Mouse (Mus musculus): ENCODE data around the gene Xrcc5. TPM values are rescaled to one million over a fixed set of nuclear protein-coding genes. Genes with fewer than 3 reads are reported as not detected.

Gene Xrcc5
- total RNA-seq, 2 experiments from 2014 or later = 18.5 to 20.5 TPM

- intact Hi-C loops (cut with DNase I) = no loop called here
- no peak overlapping the region for H3K27ac ChIP-seq
- DNase-seq = no peak
- no peak overlapping the region for H3K4me3 ChIP-seq
- no peak for TF ChIP-seq CTCF (IDR thresholded peaks at IDR 0.05)
Observed at GRCm38 (mm10) chr1:72320759-72321158, 13.5 kb downstream of the Xrcc5 start.

DNA sequence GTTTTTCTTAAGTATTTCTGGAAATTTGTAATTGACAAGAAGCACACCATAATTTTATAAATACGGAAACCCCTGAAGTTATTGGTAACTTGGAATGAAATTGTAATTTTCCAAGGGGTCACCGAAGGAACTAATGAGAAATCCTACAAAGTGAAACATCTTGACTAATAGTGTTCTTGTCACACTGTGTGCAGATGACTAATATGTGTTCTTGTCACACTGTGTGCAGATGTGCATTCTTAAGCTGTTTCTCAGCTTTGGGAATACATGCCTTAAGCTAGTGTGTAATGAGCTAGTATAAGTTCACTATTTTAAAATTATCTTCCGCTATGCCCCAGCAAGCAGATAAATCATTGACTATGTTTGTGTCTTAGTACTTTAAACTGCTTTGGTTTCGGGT, 16.0 kb downstream of the Xrcc5 start:
- no peak for DNase-seq
- H3K4me3 ChIP-seq = no peak overlapping the region
- TF ChIP-seq CTCF (IDR thresholded peaks at IDR 0.05) = no peak
- intact Hi-C loops (cut with DNase I) = no loop called here
- H3K27ac ChIP-seq = no peak overlapping the region

DNA sequence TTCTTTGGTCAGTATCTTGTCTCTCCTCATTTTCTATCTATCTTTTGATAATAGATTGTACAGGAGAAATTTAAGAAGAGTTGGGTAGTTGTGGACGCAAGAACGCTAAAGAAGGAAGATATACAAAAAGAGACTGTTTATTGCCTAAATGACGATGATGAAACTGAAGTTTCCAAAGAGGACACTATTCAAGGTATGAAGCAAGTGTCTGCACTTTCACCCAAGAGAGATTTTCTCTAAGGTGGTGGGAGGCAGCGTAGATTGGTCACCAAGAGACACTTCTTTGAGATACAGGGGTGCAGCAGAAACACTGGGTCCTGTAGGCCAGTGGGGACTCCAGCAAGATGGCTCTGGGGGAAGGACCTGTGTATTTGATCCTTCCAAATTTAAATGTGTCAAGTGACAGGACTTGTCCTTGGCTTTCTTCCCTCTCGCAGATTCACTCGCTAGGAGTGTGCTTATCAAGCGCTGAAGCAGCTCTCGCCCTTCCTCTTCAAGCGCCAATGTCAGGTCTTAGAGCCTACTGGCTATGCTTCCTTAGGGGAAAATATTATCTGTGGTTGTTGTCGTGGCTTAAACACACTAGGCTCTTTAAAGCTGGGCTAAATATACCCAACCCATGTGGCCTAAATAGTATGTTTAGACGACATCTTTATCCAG, 19.1 kb downstream of the Xrcc5 start:
- no peak for TF ChIP-seq CTCF (IDR thresholded peaks at IDR 0.05)
- no peak overlapping the region for H3K4me3 ChIP-seq
- H3K27ac ChIP-seq = no peak overlapping the region
- DNase-seq = no peak
- intact Hi-C loops (cut with DNase I) = no loop called here

- intact Hi-C loops (cut with DNase I) = no loop called here
- H3K4me3 ChIP-seq = no peak overlapping the region
- H3K27ac ChIP-seq = no peak overlapping the region
Observed at GRCm38 (mm10) chr1:72334807-72335206, 27.6 kb downstream of the Xrcc5 start.

DNA sequence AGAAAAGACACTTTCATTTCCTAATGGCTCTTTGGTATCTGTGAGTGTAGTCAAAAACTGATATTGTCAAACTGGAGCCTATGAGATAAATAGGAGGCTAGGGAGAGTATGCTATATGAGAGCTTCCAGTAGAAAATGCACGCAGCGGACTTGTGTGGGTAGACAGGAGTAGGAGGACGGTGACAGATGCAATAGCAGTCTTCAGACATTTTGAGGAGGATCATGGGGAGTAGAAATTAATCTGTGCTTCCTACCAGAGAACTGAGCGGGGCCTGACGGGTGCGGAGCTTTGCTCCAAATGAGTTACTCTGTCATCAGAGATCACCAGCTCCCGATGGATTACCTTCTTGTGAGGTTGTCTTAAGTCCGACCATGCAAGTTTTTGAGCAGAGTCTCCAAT, 29.6 kb downstream of the Xrcc5 start:
- no peak for TF ChIP-seq CTCF (IDR thresholded peaks at IDR 0.05)
- no peak overlapping the region for H3K4me3 ChIP-seq
- intact Hi-C loops (cut with DNase I) = no loop called here
- DNase-seq = no peak
- H3K27ac ChIP-seq = no peak overlapping the region

More at GRCm38 (mm10) chr1:72334807-72335206, 27.6 kb downstream of the Xrcc5 start:
- no peak for TF ChIP-seq CTCF (IDR thresholded peaks at IDR 0.05)
- no peak for DNase-seq

- no peak overlapping the region for H3K27ac ChIP-seq
- DNase-seq = no peak
- intact Hi-C loops (cut with DNase I) = no loop called here
- no peak for TF ChIP-seq CTCF (IDR thresholded peaks at IDR 0.05)
- H3K4me3 ChIP-seq = no peak overlapping the region
Observed at GRCm38 (mm10) chr1:72338341-72338740, 31.1 kb downstream of the Xrcc5 start.

GRCm38 (mm10) chr1:72347873-72348272, 40.7 kb downstream of the Xrcc5 start:
- H3K27ac ChIP-seq = no peak overlapping the region
- no peak for DNase-seq
- no peak overlapping the region for H3K4me3 ChIP-seq
- intact Hi-C loops (cut with DNase I) = no loop called here
- TF ChIP-seq CTCF (IDR thresholded peaks at IDR 0.05) = no peak

- Histone ChIP-seq H3K27ac (no peak overlapping the region), H3K4me3 (no peak overlapping the region)
- intact Hi-C loops (cut with DNase I) = no loop called here
- no peak for DNase-seq
- no peak for TF ChIP-seq CTCF (IDR thresholded peaks at IDR 0.05)
Observed at GRCm38 (mm10) chr1:72354856-72355255, 47.6 kb downstream of the Xrcc5 start.

GRCm38 (mm10) chr1:72358216-72358615, 51.0 kb downstream of the Xrcc5 start:
- Histone ChIP-seq H3K4me3 (no peak overlapping the region), H3K27ac (no peak overlapping the region)
- TF ChIP-seq CTCF (IDR thresholded peaks at IDR 0.05) = no peak
- intact Hi-C loops (cut with DNase I) = no loop called here
- no peak for DNase-seq

- TF ChIP-seq CTCF (IDR thresholded peaks at IDR 0.05) = no peak
- intact Hi-C loops (cut with DNase I) = no loop called here
- no peak for DNase-seq
- no peak overlapping the region for H3K27ac ChIP-seq
- no peak overlapping the region for H3K4me3 ChIP-seq
Observed at GRCm38 (mm10) chr1:72359462-72359861, 52.2 kb downstream of the Xrcc5 start.

- intact Hi-C loops (cut with DNase I) = no loop called here
- no peak overlapping the region for H3K27ac ChIP-seq
- H3K4me3 ChIP-seq = no peak overlapping the region
- TF ChIP-seq CTCF (IDR thresholded peaks at IDR 0.05) = no peak
- DNase-seq = no peak
Observed at GRCm38 (mm10) chr1:72360809-72361208, 53.6 kb downstream of the Xrcc5 start.

- intact Hi-C loops (cut with DNase I) = no loop called here
- no peak for TF ChIP-seq CTCF (IDR thresholded peaks at IDR 0.05)
- Histone ChIP-seq H3K27ac (no peak overlapping the region), H3K4me3 (no peak overlapping the region)
- no peak for DNase-seq
Observed at GRCm38 (mm10) chr1:72364661-72365060, 57.4 kb downstream of the Xrcc5 start.

DNA sequence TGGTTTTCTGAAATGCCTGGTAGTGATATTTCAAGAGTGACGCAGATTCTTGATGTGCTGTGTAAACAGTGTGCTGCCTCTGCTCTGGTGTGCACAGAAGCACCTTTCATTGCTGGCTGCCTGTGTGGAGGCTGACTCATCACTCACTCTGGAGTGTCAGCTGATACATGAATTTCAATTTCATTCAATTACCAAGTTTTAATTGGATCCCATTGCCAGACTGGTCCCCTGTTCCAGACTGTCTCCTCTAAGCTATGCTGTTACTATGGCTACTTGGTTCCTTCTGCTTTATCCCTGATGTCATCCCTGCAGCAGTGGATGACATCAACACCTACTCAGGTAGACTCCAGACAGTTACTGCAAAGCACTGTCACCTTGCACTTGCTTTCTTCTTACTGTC, 65.3 kb downstream of the Xrcc5 start:
- no peak for DNase-seq
- intact Hi-C loops (cut with DNase I) = no loop called here
- no peak for TF ChIP-seq CTCF (IDR thresholded peaks at IDR 0.05)
- Histone ChIP-seq H3K4me3 (no peak overlapping the region), H3K27ac (no peak overlapping the region)

GRCm38 (mm10) chr1:72372913-72373312, 65.7 kb downstream of the Xrcc5 start:
- Histone ChIP-seq H3K4me3 (no peak overlapping the region), H3K27ac (no peak overlapping the region)
- DNase-seq = no peak
- intact Hi-C loops (cut with DNase I) = no loop called here
- no peak for TF ChIP-seq CTCF (IDR thresholded peaks at IDR 0.05)
